Mouse (Mus musculus) liver (tissue): ENCODE data around the gene Gm47429.
"Not testable (repeated sequence)": the region's sequence is repeated elsewhere in the genome, so short reads cannot be mapped to it uniquely, and the experiment has no call there.

Experiments
- DNase-seq: peaks from one replicate; pipeline ENCODE4 v3.0.0-alpha.2; 2020; ENCODE audit warnings: mixed read lengths

The Gm47429 gene

GRCm38 (mm10) chr13:50443812-50444211, at the start of gene Gm47429:
Gene Gm47429 (minus strand): TSS chr13:50443912.
- DNase-seq, result no peak

GRCm38 (mm10) chr13:50488510-50488909, 44.8 kb upstream of the Gm47429 start:
- DNase-seq, result not testable (repeated sequence)

GRCm38 (mm10) chr13:50467007-50467406, 23.3 kb upstream of the Gm47429 start, which contains the start of gene Nutm2:
Gene Nutm2 (plus strand): TSS chr13:50467307.
- DNase-seq, result no peak

- DNase-seq, result no peak
Observed at GRCm38 (mm10) chr13:50464621-50465562, 21.2 kb upstream of the Gm47429 start.

GRCm38 (mm10) chr13:50460433-50460832, 16.7 kb upstream of the Gm47429 start:
- not testable (repeated sequence) for DNase-seq

- DNase-seq, result no peak
Observed at GRCm38 (mm10) chr13:50453426-50453825, 9.7 kb upstream of the Gm47429 start.

GRCm38 (mm10) chr13:50452266-50452665, 8.6 kb upstream of the Gm47429 start:
- DNase-seq, result not testable (repeated sequence)

GRCm38 (mm10) chr13:50445261-50445660, 1.5 kb upstream of the Gm47429 start:
- DNase-seq, result no peak

- no peak for DNase-seq
Observed at GRCm38 (mm10) chr13:50426686-50427085, 17.0 kb downstream of the Gm47429 start.

- DNase-seq, result no peak
Observed at GRCm38 (mm10) chr13:50424517-50424916, 19.2 kb downstream of the Gm47429 start.

GRCm38 (mm10) chr13:50423625-50424209, 20.0 kb downstream of the Gm47429 start:
- no peak for DNase-seq

GRCm38 (mm10) chr13:50418421-50418820, 25.3 kb downstream of the Gm47429 start:
- no peak for DNase-seq

- peak; percentile 70 for DNase-seq
Observed at GRCm38 (mm10) chr13:50417389-50418183, 26.1 kb downstream of the Gm47429 start, which contains the start of gene Fbxw17. Gene Fbxw17 (plus strand): TSS chr13:50417864.
